Mouse (Mus musculus): Measurements from ENCODE around the gene Gpr137. TPM values are rescaled to one million over a fixed set of nuclear protein-coding genes. Genes with fewer than 3 reads are reported as not detected.
A peak's percentile ranks its signal among the peaks of the same experiment; 100 is the strongest.

Gpr137 gene
- total RNA-seq, 2 experiments from 2014 or later = 56.4 to 56.8 TPM

DNA sequence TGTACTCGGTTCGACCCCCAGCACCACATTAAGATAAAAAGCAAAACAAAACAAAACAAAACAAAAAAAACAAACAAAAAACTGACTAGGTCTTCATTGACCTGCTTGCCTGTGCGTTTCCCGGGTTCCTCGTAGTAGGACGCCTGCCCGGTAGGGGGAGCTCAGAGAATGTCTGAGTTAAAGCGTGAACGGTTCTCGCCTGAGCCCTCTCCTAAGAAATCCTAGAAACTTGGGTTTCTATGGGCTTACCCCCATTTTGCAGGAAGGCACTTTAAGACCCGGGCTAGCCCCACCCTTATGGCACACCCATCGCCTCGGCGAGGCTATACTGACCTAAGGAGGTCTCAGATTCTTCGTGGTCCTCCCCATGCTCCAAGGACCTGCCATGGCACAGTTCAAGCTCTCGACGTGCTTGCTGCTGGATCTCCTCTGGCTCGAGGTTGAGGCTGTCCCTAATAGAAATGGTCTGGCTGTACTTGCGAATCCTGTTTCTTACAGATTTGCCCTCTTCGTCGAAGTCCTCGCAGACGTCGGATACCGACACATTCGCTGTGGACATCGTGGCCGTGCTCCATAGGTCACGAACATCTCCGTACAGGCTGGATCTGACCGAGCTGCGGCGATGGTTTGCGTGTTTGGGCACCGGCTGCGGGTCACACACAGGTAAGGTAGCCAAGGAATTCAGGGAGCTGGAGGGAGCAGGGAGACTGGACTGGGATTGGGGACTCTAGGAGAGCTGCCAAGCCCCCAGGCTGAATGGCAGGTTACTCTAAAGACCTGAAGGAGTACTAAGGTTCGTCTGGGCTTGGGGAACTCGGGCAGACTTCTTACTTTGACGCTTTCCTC is 17.6 kb downstream of the Gpr137 start:
- peak; percentile 89 to 90 for DNase-seq (ENCODE audit: low spot score in 2 of 2)

DNA sequence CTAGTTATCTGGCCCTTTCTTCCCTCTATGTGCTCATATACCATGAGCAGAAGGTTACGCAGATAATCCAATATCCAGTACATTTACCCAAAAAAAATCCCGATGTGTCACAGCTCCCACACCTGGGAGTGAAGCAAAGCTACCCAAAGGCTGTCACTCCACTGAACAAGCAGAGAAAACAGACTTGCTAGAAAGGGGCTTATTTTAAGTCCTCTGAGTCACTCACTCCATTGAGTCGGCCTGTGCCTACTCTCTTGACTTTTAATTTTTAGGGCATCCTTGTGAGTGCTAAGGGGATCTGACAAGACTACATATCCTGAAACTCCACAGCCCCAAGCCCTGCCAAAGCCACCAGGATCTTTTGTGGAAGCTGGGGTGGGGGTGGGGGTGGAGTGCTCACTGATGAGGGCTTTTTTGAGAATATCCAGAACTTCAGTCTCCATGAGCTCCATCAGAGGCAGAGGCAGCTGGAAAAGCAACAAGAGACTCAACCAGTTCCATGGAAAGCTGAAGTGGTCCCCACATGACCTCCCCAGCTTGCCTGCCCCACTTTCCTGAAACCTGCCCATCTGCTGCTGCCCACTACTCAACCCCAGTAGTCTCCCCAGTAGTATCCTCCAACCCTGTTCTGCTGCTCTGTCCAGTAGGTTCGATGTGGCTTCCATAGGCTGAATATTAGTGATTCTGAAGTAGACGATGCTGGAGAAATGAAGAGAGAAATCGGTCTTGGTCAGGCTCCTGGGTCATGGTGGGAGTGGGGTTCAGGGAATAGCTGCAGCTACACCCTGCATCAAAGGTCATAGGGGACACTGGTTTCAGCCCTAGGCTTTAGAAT is 19.2 kb downstream of the Gpr137 start:
- DNase-seq (ENCODE audit: low spot score in 2 of 2) = no peak

DNA sequence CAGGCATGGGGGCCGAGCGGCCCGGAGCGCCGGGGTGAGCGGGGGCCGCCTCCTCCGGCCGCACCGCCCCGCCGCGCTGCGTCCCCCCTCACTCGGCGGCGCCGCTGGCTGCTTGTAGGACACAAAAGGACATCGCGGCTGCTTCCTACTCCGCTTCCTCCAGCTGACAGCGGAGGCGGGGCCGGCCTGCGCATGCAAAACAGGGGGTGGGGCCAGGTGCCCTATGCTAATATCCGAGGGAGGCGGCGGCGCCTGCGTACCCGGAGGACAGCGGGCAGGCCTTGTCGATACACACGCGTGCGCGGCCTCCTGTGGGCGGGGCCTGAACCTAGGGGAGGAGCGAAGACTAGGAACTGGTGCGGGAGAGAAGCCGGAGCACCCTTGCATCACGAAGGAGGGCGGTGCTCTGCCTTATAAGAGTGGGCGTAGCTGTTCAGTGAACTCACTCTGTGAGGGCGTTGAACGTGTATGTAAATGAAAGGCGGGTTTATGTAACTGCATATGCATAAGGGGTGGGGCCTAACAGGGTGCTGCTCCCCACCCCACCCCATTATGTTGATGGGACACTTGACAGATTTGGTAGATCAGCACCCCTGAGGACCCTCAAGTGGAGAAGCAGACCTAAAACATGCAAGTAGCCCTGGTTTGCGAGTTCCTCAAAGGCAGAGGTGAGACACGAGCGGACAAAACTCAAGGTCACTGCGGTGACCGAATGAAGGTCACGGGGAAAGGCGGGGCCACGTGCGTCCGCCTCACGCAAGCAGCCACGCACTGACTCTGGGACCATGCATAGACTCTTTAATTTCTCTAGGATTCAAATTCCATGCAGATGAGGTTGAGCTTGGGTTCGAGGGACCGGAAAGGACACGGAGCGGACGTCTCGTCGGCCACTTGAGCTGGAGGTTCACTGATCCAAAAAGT is 20.4 kb downstream of the Gpr137 start, which contains the start of gene Esrra:
TSS of gene Esrra (minus strand) at position 167 of the 921 bp plus-strand sequence.
- DNase-seq (ENCODE audit: low spot score in 2 of 2) = peak; percentile 99

DNA sequence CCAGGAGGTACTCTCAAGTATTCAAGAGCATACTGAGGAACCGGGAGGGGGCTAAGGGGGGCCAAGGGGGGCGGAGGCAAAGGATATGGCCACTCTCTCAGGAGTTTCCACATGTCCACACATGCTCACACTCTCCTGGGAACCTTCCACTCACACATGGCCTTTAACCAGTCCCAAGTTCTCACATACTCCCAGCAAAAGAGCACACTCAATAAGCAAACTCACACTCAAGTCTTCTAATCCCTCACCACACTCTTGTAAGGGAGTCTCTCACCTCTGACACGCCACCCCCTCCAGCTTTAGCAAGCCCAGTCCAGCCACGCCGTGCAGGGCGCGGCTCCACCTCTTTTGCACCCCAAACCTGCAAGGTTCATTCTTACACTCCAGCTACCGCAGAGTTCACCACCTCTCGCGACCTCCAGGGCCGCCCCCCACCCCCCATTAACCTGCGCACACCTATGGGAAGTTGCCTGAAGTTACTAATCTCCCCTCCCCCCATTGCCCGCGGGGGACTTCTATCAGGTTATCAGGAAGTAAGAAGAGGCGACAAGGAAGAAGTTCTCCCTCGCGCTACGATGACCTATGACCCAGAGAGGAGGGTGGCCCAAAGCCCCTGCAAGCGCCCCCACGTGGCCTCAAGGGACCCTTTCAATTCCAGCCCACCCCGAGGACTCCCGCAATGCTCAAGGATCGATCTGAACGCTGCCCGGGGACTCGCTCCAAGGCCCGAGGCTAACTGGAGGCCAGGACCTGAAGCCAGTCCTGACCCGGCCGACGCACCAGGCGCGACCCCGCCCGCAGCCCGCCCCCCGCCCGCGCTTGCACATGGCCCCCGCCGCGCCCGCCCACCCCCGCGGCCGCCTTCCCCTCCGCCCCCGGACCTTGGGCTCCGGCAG is 21.3 kb downstream of the Gpr137 start:
- peak; percentile 33 to 55 for DNase-seq (ENCODE audit: low spot score in 2 of 2)

DNA sequence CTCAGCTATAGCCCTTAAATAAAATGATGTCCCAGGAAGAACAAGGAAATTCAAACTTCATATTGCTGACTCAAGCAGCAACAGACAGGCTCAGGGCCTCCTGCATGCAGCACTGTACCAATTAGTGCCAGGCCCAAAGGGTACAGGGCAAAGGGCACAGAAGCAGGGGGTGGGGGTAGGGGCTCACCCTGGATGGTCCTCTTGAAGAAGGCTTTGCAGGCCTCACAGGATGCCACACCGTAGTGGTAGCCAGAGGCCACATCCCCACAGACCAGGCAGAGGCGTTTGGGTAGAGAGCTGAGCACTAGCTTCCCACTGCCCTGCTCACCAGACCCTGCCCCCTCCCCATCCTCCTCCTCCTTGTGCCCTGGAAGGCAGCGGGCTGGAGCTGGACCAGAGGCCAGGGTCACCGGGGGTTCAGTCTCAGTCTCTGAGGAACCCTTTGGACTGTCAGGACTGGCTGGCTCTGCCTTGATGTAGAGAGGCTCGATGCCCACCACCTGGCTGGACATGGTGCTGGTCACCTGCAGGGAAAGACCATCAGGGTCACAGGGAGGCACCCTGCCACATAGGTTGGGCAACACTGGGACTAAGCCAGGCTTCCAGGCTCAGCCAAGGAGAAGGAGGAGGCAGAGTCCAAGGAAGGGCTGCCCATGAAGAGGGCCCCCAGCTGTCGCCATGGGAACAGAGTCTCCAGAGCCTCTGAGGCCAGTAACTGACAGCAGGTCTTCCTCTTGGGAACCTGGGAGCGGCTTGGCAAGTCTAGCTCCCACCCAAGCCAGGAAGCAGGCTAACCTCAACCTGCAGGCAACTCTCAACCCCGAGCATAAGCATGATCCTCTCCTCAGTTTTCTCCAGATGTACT is 22.2 kb downstream of the Gpr137 start:
- DNase-seq (ENCODE audit: low spot score in 2 of 2) = peak in 1 of 2 experiments; percentile 51

DNA sequence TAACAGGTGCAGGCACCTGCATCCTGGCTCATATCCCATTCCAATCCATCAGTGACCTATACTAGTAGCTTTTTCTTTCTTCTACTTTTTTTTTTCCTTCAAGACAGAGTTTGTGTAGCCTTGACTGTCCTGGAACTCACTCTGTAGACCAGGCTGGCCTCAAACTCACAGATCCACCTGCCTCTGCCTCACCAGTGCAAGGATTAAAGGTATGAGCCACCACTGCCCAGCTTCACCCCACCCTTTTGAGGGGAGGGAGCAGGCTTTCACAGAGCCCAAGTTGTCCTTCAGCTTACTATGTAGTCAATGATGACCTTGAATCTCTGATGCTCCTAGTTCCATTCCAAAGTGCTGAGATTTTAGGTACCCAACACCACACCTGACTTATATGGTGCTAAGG is 22.8 kb downstream of the Gpr137 start:
- no peak for DNase-seq (ENCODE audit: low spot score in 2 of 2)

DNA sequence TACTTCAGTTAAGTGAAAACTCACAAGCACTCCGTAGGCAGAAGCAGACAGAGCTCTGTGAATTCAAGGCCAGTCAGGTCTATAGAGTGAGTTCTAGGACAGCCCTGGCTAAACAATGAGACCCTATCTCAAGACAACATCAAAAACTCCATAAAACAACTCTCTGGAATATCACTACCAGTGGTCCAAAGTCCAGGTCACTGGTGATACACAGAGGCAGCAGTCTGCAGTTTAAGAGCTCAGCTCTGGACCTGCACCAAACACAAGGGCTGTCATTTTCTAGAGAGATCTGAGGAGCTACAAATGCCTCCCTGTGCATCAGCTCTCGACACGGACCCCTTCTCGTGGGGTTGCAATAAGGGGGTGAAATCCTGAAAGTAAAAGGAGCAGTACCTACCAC is 24.0 kb downstream of the Gpr137 start:
- no peak for DNase-seq (ENCODE audit: low spot score in 2 of 2)

DNA sequence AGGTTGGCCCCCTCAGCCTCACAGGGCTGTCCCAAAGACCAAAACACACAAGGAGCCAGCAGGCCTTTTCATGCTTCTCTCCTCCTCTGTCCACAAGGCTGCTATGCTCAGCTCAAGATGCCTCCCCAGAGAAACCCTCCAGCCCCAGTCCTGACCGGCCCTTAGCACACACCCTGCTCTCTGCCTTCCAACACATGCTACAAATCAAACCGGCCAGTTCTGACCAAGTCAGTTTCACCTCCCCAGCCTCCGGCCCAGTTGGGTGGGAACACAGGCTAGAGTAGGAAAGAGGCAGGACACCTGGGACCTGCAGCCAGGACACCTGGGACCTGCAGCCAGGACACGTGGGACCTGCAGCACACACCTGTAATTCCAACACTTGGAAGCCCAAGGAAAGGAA is 25.8 kb downstream of the Gpr137 start:
- DNase-seq (ENCODE audit: low spot score in 2 of 2) = no peak

DNA sequence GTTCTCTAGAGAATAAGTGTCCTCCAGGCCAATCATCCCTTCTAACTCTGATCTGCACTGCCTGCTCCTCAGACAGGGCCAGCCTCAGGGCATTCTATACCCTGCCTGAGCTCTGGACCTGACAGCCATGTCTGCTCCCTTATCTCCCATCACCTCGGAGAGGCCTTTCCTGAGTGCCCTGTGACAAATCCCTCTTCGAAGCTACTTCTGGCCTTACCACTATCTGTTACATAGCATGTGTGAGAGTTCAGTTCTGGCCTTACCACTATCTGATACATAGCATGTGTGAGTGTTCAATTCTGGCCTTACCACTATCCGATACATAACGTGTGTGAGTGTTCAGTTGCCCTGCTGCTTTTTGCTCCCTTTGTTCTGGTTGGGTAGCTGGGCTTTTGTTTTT is 27.0 kb downstream of the Gpr137 start:
- no peak for DNase-seq (ENCODE audit: low spot score in 2 of 2)

DNA sequence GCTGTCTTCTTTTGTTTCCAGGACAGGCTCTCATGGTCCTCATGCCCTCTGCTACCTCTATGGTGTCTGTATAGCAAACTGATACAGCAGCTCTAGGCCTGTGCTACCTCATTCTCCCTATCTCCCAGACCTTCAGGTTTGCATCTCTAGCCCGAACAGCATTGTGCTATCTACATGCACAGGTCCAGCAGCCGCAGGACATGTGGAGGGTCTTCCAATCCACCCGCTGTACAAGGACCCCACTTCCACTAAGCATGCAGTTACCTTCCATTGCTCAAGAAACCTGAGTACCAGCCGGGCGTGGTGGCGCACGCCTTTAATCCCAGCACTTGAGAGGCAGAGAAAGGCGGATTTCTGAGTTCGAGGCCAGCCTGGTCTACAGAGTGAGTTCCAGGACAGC is 27.7 kb downstream of the Gpr137 start:
- DNase-seq (ENCODE audit: low spot score in 2 of 2) = no peak

DNA sequence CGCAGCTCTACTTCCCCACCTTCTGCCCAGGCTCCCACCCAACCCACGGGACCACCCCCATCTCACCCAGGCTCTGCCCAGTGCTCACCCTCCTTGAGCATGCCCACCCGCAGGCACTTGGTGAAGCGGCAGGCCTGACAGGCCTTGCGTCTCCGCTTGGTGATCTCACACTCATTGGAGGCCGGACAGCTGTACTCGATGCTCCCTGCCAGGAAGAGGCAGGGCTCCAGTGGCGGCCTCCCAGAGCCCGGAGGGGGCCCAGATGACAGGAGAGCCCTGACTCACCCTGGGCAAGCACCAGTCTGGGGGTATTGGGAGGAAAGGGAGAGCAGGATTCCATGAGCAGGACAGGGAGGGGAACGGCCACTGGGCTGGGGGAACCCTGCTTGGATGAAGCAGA is 28.3 kb downstream of the Gpr137 start:
- no peak for DNase-seq (ENCODE audit: low spot score in 2 of 2)

DNA sequence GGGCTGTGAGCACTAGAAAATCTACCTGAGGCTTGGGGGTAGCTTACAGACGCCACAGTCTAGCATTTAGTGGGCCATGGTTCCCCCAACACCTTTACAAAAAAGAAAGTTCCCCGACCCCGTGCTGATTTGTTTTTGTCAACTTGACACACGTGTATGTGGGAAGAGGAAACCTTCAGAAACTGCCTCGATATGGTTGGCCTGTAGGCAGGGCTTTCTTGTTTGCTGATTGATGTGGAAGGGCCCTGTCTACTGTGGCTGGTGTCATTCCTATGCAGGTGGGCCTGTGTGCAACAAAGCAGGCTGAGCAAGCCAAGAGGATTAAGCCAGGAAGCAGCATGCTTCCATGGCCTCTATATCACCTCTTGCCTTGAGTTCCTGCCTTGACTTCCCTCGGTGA is 29.2 kb downstream of the Gpr137 start:
- DNase-seq (ENCODE audit: low spot score in 2 of 2) = no peak

DNA sequence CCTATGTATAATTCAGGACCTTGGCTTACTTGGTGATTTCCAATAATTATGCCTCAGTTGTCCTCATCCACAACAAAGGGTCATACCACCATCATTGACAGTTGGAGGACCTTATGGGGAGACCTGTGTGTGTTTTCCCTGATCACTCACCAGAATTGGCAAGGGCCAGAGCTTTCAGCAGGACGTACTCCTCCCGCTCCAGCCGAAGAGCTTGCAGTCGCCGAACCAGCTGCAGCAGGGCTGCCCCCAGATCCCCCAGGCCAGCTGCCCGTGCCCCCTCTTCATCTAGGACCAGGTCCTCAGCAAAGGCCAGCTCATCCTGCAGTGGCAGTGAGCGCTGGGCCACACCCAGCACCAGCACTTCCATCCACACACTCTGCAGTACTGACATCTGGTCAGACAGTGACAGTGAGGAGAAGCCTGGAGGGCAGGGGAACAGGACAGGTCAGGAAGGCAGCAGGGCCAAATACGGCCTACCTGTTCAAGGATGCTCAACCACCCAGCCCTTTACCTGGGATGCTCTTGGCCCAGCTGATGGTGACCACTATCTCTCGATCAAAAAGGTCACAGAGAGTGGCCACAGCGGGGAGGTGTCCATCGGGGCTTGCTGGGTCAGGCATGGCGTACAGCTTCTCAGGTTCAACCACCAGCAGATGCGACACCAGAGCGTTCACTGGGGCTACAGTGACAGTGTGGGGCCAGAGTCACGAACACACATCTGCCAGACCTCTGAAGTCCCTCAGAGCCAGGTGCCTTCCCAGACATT is 29.9 kb downstream of the Gpr137 start:
- no peak for DNase-seq (ENCODE audit: low spot score in 2 of 2)

DNA sequence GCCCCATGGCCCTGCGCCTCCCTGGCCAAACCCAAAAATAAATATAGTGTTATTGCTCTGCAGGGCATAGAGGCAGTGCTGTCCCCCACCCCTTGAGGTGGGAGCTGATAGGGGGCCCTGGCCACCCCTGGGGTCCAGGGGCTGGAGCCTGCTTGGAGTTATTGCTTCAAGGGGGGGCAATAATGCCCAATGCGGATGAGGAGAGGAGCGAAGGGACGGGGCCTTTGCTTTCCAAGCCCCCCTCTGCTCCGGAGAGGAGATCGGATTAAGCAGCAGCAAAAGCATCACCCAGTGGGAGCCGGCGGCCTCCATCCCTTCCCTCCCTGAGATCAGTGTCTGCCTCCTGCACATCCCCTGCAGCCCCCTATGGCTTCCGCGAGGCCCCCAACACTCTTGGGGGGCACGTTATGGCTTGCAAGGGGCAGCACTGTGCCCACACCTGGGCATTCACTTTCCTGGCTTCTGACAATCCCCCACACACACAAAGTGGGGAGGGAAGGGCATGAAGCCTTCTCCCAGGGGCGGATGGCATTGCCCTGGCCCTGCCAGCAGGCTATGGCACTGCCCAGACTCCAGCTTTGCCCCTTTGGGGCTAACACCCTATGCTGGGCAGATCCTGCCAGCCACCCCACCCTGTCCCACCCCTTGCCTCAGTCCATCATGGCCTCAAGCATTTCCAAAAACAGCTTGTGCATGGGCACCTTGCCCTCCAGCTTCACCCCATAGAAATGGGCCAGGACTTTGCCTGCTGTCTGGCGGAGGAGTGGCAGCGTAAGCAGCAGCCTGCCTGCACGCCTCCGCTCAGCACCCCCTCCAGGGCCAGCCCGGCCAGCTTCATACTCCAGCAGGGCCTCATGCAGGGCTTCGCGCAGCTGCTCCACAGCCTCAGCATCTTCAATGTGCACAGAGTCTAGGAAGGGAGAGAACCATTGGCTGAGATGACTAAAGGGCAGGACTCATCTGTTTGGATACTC is 30.9 kb downstream of the Gpr137 start:
- DNase-seq (ENCODE audit: low spot score in 2 of 2) = no peak

DNA sequence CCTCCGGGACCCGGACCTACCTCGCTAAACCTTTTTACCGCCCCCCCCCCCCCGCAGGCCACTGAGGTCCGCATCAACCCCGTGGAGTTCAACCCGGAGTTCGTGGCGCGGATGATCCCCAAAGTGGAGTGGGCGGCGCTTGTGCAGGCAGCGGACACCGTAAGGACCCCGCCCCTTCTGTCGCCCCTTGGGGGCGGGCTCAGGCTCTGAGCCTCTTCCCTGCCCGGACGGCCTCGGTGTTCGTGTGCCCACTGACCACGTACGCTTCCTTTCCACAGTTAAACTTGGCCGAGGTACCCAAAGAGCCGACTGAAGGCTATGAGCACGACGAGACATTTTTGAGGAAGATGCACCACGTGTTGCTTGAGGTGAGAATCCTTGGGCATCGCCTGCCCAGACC is 32.0 kb downstream of the Gpr137 start:
- DNase-seq (ENCODE audit: low spot score in 2 of 2) = peak; percentile 53 to 54

DNA sequence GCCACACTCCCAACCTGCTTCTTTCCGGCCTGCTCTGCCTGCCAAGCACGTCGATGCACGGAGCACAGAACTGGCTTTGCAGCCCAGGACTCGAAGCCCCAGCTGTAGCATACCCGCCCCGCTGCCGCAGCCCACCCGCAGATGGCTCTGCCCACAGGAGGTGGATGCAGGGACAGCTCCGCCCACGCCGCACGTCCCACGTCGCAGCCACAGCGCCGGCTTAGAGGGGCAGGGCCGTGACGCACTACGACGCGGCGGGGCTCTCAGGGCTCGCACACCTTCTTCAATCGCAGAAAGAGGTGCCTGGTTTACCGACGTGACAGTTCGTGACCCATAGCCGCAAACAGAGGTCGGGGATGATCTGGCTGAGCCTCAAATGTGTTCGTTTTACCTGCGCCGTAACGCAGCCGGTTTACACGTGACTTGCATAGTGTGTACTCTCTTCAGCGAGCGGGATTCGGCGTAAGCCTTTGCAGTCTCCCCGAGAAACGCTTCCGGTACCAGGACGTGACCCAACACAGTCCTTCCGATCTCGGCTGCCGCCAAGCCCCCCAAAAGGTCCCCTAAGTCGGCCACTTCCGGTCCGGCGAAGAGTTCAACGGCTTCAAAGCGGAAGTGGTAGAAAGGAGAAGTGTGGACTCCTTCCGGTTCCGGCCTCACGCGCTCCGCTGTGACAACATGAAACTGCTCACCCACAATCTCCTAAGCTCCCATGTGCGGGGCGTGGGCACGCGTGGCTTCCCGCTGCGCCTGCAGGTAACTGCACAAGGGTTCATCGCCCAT is 32.6 kb downstream of the Gpr137 start, which contains the start of the genes Trmt112 and Prdx5:
TSS of gene Trmt112 (plus strand) at position 192 of the 783 bp plus-strand sequence.
TSS of gene Prdx5 (minus strand) at position 600 of the 783 bp plus-strand sequence.
- DNase-seq (ENCODE audit: low spot score in 2 of 2) = peak; percentile 80 to 82
